Mouse (Mus musculus): ENCODE results near the gene Slc25a51. TPM values are rescaled to one million over a fixed set of nuclear protein-coding genes. Genes with fewer than 3 reads are reported as not detected.

Slc25a51 gene
- polyA plus RNA-seq, 1 experiment = 88.7 TPM

DNA sequence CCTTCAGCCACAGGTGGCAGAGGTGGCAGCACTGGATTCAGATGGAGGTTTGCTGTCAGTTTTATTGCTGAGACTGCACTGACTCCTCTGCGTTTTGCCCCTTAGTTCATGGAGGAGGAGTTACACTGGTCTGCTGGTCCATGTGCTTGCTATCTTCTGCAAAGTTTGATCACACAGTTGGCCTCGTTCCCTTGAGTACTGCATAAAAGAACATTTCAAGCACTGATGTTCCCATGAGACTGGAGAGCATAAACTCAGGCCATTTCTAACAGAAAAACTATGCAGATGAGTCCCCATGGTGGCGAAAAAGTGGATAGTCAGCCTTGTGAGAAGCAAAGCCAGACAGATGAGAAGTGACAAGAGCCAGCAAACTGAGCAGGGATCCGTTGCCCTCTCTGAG is 32.0 kb downstream of the Slc25a51 start:
- Histone ChIP-seq H3K27ac (ENCODE audit: control insufficient read depth, insufficient read depth, low read length) (no peak overlapping the region), H3K4me1 (replicated peaks; ENCODE audit: control insufficient read depth, insufficient read depth, low read length) (no peaks in the 10 kb centered on the region), H3K36me3 (ENCODE audit: control insufficient read depth, insufficient read depth, low read length) (peaks cover 40% of the 10 kb centered on the region), H3K4me3 (ENCODE audit: control insufficient read depth, insufficient read depth, low read length) (no peak overlapping the region), H3K27me3 (ENCODE audit: control insufficient read depth, insufficient read depth, low read length) (no peaks in the 10 kb centered on the region)
- no peak for TF ChIP-seq POLR2A (IDR thresholded peaks at IDR 0.05; ENCODE audit: control insufficient read depth, extremely low read depth, insufficient read depth, low read length, poor library complexity)
- no peak for TF ChIP-seq CTCF (IDR thresholded peaks at IDR 0.05; ENCODE audit: borderline replicate concordance, control insufficient read depth, extremely low read depth, insufficient read depth, low read length, poor library complexity)
- WGBS = 96% methylated on average over 4 of the region's 4 CpGs
- no peak for DNase-seq

DNA sequence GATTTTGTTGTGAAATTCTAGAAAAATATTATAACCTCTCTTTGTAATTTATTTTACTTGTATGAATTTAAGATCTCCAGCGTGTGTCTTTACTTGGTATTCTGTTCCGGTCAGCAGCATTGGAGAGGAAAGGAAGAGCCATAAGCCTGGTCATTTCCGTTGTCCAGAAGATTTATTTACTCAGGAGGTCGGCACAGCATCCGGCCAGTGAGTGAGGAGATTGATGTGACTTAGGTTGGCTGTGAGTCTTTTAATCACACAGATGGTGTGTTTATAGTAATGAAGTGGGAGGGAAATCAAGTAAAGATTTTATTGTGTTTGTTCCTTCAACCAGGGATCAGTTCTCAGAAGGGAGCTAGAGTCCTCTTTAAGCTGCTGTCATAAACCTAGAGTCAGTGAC is 33.7 kb downstream of the Slc25a51 start:
- no peak overlapping the region for H3K27ac ChIP-seq (ENCODE audit: control insufficient read depth, insufficient read depth, low read length)
- no peak for TF ChIP-seq CTCF (IDR thresholded peaks at IDR 0.05; ENCODE audit: borderline replicate concordance, control insufficient read depth, extremely low read depth, insufficient read depth, low read length, poor library complexity)
- no peak for TF ChIP-seq POLR2A (IDR thresholded peaks at IDR 0.05; ENCODE audit: control insufficient read depth, extremely low read depth, insufficient read depth, low read length, poor library complexity)
- H3K4me3 ChIP-seq (ENCODE audit: control insufficient read depth, insufficient read depth, low read length) = no peak overlapping the region
- H3K4me1 ChIP-seq (replicated peaks; ENCODE audit: control insufficient read depth, insufficient read depth, low read length) = no peaks in the 10 kb centered on the region
- H3K36me3 ChIP-seq (ENCODE audit: control insufficient read depth, insufficient read depth, low read length) = peaks cover 42% of the 10 kb centered on the region
- 98% methylated on average over 5 of the region's 5 CpGs for WGBS
- H3K27me3 ChIP-seq (ENCODE audit: control insufficient read depth, insufficient read depth, low read length) = no peaks in the 10 kb centered on the region
- no peak for DNase-seq

DNA sequence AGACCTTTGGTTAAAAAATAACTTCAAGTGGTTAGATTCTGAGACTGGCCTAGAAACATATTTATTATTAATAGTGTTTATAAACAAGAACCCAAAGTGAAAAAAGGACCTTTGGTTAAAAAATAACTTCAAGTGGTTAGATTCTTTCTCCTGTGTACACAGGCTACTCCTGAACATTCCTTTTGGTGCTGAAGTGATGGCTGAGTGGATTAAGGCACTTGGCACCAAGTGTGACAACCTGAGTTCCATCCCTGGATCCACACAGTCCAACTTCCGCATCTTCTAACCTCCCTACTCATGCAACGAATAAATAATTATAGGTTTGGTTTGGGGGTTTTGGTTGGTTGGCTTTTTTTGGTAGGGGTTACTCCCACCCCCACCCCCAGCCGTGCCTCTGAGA is 37.3 kb downstream of the Slc25a51 start:
- Histone ChIP-seq H3K36me3 (ENCODE audit: control insufficient read depth, insufficient read depth, low read length) (peaks cover 41% of the 10 kb centered on the region), H3K27ac (ENCODE audit: control insufficient read depth, insufficient read depth, low read length) (no peak overlapping the region), H3K4me3 (ENCODE audit: control insufficient read depth, insufficient read depth, low read length) (no peak overlapping the region), H3K27me3 (ENCODE audit: control insufficient read depth, insufficient read depth, low read length) (no peaks in the 10 kb centered on the region), H3K4me1 (replicated peaks; ENCODE audit: control insufficient read depth, insufficient read depth, low read length) (no peaks in the 10 kb centered on the region)
- TF ChIP-seq POLR2A (IDR thresholded peaks at IDR 0.05; ENCODE audit: control insufficient read depth, extremely low read depth, insufficient read depth, low read length, poor library complexity) (no peak), CTCF (IDR thresholded peaks at IDR 0.05; ENCODE audit: borderline replicate concordance, control insufficient read depth, extremely low read depth, insufficient read depth, low read length, poor library complexity) (no peak)
- DNase-seq = no peak
- 97% methylated on average over 3 of the region's 3 CpGs for WGBS

DNA sequence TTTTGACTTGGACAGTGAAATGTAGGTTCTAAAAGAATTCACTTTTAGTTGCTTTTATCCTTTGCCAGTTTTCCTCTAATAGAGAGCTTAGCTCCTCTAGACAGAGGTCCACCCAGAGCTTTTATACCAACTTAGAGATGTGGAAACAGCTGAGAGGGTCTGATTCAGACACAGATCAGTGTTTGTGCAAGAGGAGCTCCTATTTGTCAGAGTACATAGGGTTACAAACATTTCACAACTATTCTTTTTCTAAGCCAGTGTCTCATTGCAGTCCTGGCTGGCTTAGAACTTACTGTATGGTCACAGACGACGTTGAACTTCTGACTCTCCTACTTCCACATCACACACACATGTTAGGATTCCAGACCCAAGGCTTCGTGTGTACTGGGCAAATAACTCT is 51.9 kb downstream of the Slc25a51 start:
- no peak for DNase-seq

More for the DNA sequence above, 51.9 kb downstream of the Slc25a51 start:
- 99% methylated on average over 3 of the region's 3 CpGs for WGBS
- no peaks in the 10 kb centered on the region for H3K27me3 ChIP-seq (ENCODE audit: control insufficient read depth, insufficient read depth, low read length)
- no peak overlapping the region for H3K27ac ChIP-seq (ENCODE audit: control insufficient read depth, insufficient read depth, low read length)
- peaks cover 23% of the 10 kb centered on the region for H3K36me3 ChIP-seq (ENCODE audit: control insufficient read depth, insufficient read depth, low read length)
- no peak overlapping the region for H3K4me3 ChIP-seq (ENCODE audit: control insufficient read depth, insufficient read depth, low read length)
- H3K4me1 ChIP-seq (replicated peaks; ENCODE audit: control insufficient read depth, insufficient read depth, low read length) = no peaks in the 10 kb centered on the region
- no peak for TF ChIP-seq CTCF (IDR thresholded peaks at IDR 0.05; ENCODE audit: borderline replicate concordance, control insufficient read depth, extremely low read depth, insufficient read depth, low read length, poor library complexity)
- TF ChIP-seq POLR2A (IDR thresholded peaks at IDR 0.05; ENCODE audit: control insufficient read depth, extremely low read depth, insufficient read depth, low read length, poor library complexity) = no peak

Other genes with a start within 250 kb of the Slc25a51 start
- 0.67 and 1.0 TPM in 2 replicates for gene Frmpd1, start 223.9 kb downstream of the Slc25a51 start, polyA plus RNA-seq (2012; rRNA removed)
- gene Trmt10b, start 111.6 kb downstream of the Slc25a51 start, polyA plus RNA-seq (2012; rRNA removed) = 3.0 and 3.8 TPM in 2 replicates
- gene Dcaf10, start 66.7 kb downstream of the Slc25a51 start, polyA plus RNA-seq (2012; rRNA removed) = 23.5 and 36.2 TPM in 2 replicates
- 56.1 and 61.9 TPM in 2 replicates for gene Exosc3, start 66.0 kb downstream of the Slc25a51 start, polyA plus RNA-seq (2012; rRNA removed)
- gene Shb, start 123.7 kb upstream of the Slc25a51 start, polyA plus RNA-seq (2012; rRNA removed) = 12.0 and 14.5 TPM in 2 replicates